Mouse (Mus musculus) right cerebral cortex, postnatal 4 days (tissue): ENCODE measurements around the gene Mlx.

Experiments used
- DNase-seq: peaks from one replicate; pipeline ENCODE4 v3.0.0-alpha.2; 2022

Gene Mlx

GRCm38 (mm10) chr11:101086756-101087681 is at the start of gene Mlx:
TSS of gene Mlx (plus strand) at chr11:101087277.
- peak; percentile 87 for DNase-seq

- DNase-seq = no peak
Observed at GRCm38 (mm10) chr11:101037795-101038194, 49.3 kb upstream of the Mlx start.

- DNase-seq = no peak
Observed at GRCm38 (mm10) chr11:101045826-101046225, 41.3 kb upstream of the Mlx start.

- DNase-seq = no peak
Observed at GRCm38 (mm10) chr11:101046440-101046839, 40.6 kb upstream of the Mlx start.

- no peak for DNase-seq
Observed at GRCm38 (mm10) chr11:101047502-101047901, 39.6 kb upstream of the Mlx start.

- no peak for DNase-seq
Observed at GRCm38 (mm10) chr11:101050359-101050758, 36.7 kb upstream of the Mlx start.

GRCm38 (mm10) chr11:101051051-101051493 is 36.0 kb upstream of the Mlx start:
- no peak for DNase-seq

GRCm38 (mm10) chr11:101051617-101052016 is 35.5 kb upstream of the Mlx start:
- no peak for DNase-seq

GRCm38 (mm10) chr11:101052751-101053473 is 34.2 kb upstream of the Mlx start:
- DNase-seq = no peak

- no peak for DNase-seq
Observed at GRCm38 (mm10) chr11:101053974-101054373, 33.1 kb upstream of the Mlx start.

GRCm38 (mm10) chr11:101055418-101055817 is 31.7 kb upstream of the Mlx start:
- no peak for DNase-seq

- DNase-seq = no peak
Observed at GRCm38 (mm10) chr11:101056885-101057284, 30.2 kb upstream of the Mlx start.

- peak; percentile 88 for DNase-seq
Observed at GRCm38 (mm10) chr11:101057860-101058259, 29.2 kb upstream of the Mlx start.

GRCm38 (mm10) chr11:101058726-101059125 is 28.4 kb upstream of the Mlx start:
- no peak for DNase-seq

- no peak for DNase-seq
Observed at GRCm38 (mm10) chr11:101059473-101059872, 27.6 kb upstream of the Mlx start.

GRCm38 (mm10) chr11:101060126-101060525 is 27.0 kb upstream of the Mlx start:
- DNase-seq = no peak

- no peak for DNase-seq
Observed at GRCm38 (mm10) chr11:101061049-101061448, 26.0 kb upstream of the Mlx start.

GRCm38 (mm10) chr11:101062165-101062884 is 24.8 kb upstream of the Mlx start:
- DNase-seq = no peak

GRCm38 (mm10) chr11:101062971-101063675 is 24.0 kb upstream of the Mlx start:
- DNase-seq = no peak

- DNase-seq = no peak
Observed at GRCm38 (mm10) chr11:101063676-101064327, 23.3 kb upstream of the Mlx start.

- no peak for DNase-seq
Observed at GRCm38 (mm10) chr11:101064462-101064861, 22.6 kb upstream of the Mlx start.

GRCm38 (mm10) chr11:101065002-101065401 is 22.1 kb upstream of the Mlx start:
- no peak for DNase-seq
